Mouse (Mus musculus): ENCODE data around the gene Fgb.

DNA sequence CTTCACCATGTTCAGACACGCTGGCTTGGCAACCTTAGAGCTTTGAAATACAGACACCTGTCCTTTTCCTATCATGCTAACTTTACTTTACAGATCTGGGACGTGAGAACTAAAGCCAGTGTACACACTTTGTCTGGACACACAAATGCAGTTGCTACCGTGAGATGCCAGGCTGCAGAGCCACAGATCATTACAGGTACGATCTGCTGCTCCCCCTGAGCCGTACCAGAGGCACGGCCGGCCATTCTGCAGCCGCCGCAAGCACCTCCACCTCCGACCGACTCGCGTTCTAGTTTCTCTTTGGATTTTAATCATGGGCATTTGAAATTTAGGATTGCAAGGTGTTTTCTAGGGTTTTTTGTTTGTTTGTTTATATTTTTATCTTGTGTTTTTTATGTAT lies 19.2 kb upstream of the Fgb start:
- TF ChIP-seq POLR2A (IDR thresholded peaks at IDR 0.05; ENCODE audit: borderline replicate concordance, control insufficient read depth, low read depth, low read length) (no peak), CTCF (IDR thresholded peaks at IDR 0.05; ENCODE audit: control insufficient read depth, insufficient read depth, low read length) (no peak)

Data from bone marrow, adult 2 months (tissue).